Mouse (Mus musculus) cerebellum, adult 9-10 months (tissue): ENCODE results near the gene C530008M17Rik.
"Not testable (repeated sequence)": the region's sequence is repeated elsewhere in the genome, so short reads cannot be mapped to it uniquely, and the experiment has no call there.

Source experiments
- DNase-seq: peaks from one replicate; pipeline ENCODE4 v3.0.0; 2022

C530008M17Rik gene

DNA sequence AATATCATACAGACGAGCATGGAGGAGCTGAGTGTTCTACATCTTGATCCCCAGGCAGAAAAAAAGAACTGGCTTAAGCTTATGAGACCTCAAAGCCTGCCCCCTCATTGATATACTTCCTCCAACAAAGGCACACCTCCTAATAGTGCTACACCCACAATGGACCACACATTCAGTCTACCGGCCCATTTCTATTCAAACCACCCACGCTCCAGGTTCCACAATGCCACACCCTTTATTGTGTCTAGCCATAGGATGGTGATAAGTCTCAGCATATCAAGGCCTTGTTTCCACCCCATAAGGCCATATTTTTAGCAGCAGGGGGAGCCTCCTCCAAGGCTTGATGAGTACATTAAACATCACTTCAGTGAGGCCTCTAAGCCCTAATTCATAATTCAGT lies 254.5 kb downstream of the C530008M17Rik start:
- no peak for DNase-seq

DNA sequence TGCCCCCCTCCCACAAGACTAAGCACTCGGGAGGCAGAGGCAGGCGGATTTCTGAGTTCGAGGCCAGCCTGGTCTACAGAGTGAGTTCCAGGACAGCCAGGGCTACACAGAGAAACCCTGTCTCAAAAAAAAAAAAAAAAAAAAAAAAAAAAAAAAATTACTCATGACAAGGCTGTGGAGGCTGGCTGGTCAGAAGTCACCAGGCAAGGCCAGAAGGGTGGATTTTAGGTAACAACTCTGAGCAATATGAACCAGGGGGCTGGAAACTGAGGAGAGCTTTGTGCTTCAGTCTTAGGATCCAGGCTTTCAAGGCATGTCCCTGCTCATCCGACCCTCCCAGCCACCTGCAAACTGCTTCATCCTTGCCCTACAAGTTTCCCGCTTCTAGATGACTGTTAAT lies 256.2 kb downstream of the C530008M17Rik start:
- not testable (repeated sequence) for DNase-seq

DNA sequence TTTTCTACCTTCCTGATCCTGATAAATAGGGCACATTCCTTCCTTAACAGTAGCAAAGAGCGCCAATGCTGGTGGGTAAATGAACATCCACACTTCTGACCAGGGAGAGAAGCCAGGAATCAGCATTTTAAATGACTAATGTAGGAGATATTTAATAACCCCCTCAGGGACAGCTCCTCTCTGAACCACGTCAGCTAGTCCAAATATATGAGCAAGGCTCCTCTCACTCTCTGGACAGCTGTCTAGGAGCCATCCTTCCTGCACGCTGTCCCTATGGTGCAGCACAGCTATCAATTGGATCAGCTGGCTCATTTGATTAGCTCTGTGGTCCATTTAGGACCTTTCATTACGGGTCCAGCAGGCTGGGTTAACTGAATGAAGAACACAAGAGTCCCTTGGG lies 266.5 kb downstream of the C530008M17Rik start:
- DNase-seq: no peak
